Mouse (Mus musculus): Measurements from ENCODE around the gene Myh9. TPM values are rescaled to one million over a fixed set of nuclear protein-coding genes. Genes with fewer than 3 reads are reported as not detected.
A peak's percentile ranks its signal among the peaks of the same experiment; 100 is the strongest.

The Myh9 gene
- total RNA-seq, 2 experiments from 2014 or later, result 117 to 119 TPM

DNA sequence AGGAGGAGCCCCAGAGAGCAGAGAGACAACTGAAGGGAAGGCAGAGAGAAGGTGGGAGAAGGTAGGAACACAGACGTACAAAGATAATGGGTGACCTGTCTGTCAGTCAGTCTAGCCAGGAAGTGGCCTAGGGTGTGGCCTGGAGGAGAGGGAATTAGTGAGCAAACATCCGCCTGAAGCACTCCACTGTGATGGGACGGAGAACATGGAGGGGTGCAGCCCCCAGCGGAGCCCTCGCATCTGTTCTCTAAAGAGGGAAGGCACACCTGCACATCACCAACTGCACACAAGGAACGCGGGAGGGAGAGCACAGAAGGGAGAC lies 34.8 kb downstream of the Myh9 start:
- no peak for DNase-seq

DNA sequence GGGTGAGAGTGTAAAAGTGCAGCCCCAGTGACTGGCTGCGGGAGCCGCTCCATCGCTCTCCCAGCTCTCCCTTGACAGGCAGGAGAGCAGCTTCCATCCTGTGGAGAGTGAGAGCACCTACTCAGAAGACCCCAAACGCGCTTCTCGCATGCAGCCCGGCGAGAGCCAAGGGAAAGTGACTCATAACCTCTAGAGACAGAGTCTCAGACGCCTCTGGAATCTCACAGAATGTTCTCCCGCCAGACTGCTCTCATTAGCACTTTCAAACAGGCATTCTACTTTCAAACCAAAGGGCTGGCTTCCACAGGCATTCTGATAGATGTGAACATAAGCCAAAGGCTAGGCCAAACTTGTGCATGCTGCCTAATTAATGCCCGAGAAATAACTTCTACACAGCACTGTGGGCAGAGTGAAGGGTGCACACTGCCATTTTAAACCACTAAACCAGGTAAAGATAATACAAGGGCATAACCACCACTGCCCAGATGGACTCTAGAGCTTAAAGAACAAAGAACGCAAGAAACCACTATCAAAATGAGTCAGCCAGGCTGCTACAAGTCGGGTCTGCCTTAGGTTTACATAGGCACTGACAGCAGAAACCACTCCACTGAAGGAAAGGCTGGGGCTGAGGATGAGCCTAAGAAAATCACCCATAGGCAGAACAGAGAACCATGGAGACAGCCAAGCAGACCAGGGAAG lies 35.3 kb downstream of the Myh9 start:
- peak in 1 of 2 experiments; percentile 56 for DNase-seq

GRCm38 (mm10) chr15:77805657-77806056 lies 36.3 kb downstream of the Myh9 start:
- DNase-seq, result no peak

- DNase-seq, result no peak
These were observed 37.0 kb downstream of the Myh9 start for GRCm38 (mm10) chr15:77804949-77805348.

DNA sequence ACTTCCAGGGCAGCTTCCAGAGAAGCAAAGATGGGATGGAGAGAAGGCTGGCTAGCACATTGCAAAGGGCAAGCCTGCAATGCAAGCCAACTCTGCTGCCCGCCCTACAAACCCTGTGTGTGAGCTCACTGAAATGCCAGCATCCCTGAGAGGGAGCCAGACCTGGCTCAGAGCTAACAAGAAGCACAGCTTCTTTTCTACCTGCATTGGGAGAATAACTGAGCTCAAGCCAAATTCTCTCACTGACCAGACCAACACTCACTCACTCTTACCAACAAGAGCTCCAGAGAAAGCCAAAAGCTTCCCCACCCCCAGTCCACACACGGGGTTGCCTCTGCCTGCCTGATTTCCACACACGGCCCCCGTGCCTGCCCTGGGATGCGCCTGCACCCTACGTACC lies 37.5 kb downstream of the Myh9 start:
- DNase-seq, result no peak

- DNase-seq, result peak in 1 of 2 experiments; percentile 65
These were observed 38.2 kb downstream of the Myh9 start for GRCm38 (mm10) chr15:77803747-77804146.

- no peak for DNase-seq
These were observed 39.0 kb downstream of the Myh9 start for GRCm38 (mm10) chr15:77802992-77803391.

DNA sequence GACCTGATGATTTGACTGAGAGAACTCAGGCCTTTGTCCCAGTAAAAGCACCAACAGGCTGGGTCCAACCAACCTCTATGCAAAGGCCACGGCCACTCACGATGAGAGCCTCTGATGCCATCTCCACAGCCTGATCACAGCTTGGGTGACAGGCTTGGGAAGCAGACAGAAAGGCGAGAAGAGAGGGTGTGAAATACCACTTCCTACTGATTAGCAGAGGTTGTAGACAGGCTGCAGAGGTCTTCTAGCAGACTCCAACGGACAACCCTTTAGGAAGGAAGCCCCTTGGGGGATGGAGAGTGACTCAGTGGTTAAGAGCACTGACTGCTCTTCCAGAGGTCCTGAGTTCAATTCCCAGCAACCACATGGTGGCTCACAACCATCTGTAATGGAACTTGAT lies 40.8 kb downstream of the Myh9 start:
- no peak for DNase-seq

DNA sequence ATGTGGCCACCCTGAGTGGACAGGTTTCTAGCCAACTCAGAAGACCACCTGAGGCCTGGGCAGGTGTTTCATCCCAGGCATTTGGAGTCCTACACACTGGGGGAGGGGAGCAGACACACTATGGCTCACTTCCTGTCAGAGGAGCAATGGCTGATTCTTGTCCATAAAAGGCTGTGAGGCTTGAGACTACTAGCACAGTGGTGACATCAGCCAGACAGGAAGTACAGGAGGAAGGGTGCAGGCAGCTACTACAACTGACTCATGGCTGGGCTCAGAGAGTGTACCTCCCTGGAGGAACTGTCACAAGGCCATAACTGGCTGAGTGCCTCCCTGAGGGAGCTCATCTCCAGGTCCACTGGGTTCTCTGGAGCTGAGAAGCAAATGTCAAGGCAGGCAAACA lies 41.5 kb downstream of the Myh9 start:
- DNase-seq, result peak; percentile 77 to 95

- no peak for DNase-seq
These were observed 42.2 kb downstream of the Myh9 start for GRCm38 (mm10) chr15:77799491-77800474.

DNA sequence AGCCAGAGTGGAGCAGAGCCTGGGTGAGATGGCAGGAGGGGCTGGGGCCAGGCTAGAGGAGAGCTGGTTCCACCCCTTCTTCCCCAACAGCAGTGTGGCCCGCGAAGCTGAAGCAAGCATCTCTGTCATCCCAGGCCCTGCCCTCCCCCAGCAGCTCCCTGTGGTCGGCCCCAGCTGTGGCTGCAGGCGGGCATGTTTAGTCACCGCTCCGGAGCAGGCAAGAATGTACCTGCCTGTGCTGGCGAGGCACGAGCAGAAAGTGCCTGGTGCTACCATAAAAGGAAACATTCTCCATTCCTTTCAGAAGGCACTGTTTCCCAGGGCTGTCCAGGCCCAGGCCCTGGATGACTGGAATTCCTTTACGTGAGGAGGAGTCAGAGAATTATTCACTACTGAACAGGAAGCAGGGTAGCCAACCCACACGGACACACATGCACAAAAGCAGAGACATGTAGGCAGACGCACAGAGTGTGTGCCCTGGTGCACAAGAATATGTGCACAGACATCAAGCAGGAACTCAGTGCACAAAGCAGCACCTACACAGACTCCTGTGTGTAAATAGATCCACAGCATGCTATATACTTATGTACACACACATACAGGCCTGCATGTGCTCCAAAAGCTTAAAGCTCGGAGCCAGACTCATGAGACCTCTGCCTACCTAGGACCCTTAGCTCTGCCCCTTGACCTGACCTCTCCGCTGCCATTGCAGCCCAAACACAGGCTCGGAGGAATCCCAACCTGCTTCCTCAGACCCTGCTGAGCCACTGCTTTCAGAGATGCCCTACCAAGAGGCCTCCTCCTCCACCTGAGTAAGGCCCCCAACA lies 43.1 kb downstream of the Myh9 start:
- DNase-seq, result peak; percentile 52

GRCm38 (mm10) chr15:77797609-77798411 lies 44.2 kb downstream of the Myh9 start:
- DNase-seq, result peak; percentile 54 to 70

- DNase-seq, result no peak
These were observed 45.5 kb downstream of the Myh9 start for GRCm38 (mm10) chr15:77796409-77797035.

DNA sequence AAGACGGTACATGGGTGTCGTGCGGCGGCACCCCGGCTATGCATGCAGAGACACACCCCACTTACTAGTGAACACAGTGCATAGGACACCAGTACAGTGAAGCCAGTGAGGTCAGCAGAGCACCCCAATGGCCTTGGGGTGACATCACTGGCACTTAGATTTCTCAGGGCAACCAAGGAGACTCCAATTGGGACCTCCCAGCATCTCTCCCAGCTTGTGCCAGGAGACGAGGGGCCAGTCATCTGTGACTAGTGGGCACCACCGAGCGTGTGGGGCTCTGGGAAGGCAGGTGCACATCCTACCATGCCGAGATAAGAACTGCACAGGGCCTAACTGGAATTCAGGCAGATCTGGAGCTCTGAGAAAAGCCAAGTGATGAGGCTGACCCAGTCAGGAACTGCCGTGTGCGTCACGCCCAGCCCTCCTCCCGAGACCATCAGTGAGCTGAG lies 47.0 kb downstream of the Myh9 start:
- no peak for DNase-seq

DNA sequence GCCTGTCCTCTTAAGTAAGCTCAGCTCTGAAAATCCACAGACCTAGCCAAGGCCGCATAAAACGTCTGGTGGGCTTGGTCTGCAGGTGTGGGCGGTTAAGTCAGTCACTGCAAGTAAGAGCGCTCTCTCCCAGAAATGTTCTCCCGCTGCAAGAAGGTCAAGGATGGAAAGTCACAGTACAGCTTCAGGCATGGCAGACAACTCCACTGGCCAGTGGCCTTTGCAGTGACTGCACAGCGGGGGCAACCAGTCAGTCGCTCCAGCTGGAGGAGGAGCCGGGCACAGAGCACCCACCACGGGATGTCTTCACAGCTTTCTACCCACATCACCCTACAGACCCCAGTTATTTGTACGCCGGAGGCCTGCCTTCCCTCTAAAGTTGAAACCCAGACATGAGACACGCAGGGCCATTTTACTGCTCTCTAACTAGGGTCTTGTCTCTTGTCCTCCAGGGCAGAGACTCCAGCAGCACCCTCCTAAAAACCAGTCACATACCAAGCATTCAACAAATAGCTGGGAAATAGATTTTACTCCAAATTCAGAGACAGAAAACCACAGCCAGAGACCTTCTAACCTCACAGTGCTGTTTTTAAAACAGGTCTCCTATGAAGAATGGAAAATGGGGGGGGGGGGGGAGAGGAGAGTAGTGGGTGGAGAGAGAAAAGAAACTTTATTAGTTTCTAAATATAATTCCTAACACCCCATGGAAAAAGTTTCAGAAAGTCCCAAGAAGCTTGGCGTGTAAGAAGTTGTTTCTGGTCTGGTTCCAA lies 47.7 kb downstream of the Myh9 start:
- DNase-seq, result no peak

- DNase-seq, result no peak
These were observed 48.4 kb downstream of the Myh9 start for GRCm38 (mm10) chr15:77793554-77793953.

DNA sequence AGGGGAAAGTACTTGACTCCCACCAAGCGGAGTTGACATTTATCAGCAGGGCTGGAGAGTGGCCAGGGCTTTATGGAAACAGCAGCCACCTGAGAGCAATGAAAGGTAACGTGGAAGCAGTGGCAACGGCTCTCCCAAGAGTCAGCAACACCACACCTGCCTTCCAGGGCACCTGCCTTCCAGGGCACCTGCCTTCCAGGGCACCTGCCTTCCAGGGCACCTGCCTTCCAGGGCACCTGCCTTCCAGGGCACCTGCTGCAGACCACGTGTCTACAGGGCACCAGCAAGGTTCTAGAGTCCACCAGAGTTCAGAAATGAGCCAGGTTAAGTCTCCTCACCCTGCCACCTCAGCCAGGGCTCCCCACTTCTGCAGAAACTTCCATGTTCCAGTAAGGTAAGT lies 48.9 kb downstream of the Myh9 start:
- no peak for DNase-seq

GRCm38 (mm10) chr15:77792056-77792455 lies 49.9 kb downstream of the Myh9 start:
- DNase-seq, result no peak

DNA sequence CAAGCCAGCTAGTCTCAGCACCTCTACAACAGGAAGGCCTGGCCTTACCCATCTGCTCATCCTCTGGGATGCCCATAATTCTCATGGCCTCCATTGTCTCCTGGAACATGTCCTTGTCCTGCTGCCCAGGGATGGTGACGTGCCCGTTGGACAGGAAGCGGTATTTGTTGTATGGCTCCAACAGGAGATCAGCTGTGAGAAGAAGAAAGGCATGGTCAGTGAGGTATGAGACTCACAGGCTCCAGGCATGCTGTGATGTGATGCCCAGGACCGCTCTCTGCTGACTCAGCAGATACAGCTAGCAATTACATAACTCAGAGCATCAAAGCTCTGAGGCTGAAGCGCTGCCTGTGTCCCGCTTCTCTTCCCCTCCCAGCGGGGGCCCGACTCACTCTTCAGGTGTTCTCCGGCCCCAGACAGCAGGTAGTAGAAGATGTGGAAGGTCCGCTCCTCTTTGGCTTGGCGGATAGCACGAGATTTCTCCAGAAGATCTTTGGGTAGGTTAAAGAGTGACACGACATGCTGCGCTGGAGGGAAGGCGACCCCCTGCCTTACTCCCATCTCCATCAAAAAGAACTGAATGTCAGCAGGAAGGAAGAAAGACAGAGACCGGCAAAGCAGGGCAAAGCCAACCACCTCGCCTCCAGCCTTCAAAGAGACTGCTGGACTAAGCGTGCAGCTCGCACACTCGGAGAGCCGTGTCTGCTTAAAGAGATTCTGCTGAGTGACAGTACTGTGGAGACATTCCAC lies 51.1 kb downstream of the Myh9 start:
- DNase-seq, result no peak

- no peak for DNase-seq
These were observed 52.8 kb downstream of the Myh9 start for GRCm38 (mm10) chr15:77789186-77789585.
